Mouse (Mus musculus) CH12F3 (cell line): ENCODE results near the gene Rfx4.

Experiments used
- in situ Hi-C: fragments of 300-500 bp; cut with MboI; formaldehyde crosslinking; loops from 2 replicates; pipeline ENCODE4 v1.14.3; 2020; ENCODE audit warnings: low sequenced_read_pairs

Gene Rfx4

GRCm38 (mm10) chr10:84755786-84756203 is at the start of gene Rfx4:
Gene Rfx4, plus strand, starts transcription at chr10:84756062.
- in situ Hi-C loops: no loop called here

GRCm38 (mm10) chr10:84706543-84706942 is 49.3 kb upstream of the Rfx4 start:
- in situ Hi-C loops: no loop called here

- in situ Hi-C loops: no loop called here
These were observed 48.6 kb upstream of the Rfx4 start for GRCm38 (mm10) chr10:84707226-84707625.

GRCm38 (mm10) chr10:84707752-84708530 is 47.9 kb upstream of the Rfx4 start:
- in situ Hi-C loops: no loop called here

GRCm38 (mm10) chr10:84710192-84710591 is 45.7 kb upstream of the Rfx4 start:
- in situ Hi-C loops: no loop called here

- in situ Hi-C loops: no loop called here
These were observed 45.0 kb upstream of the Rfx4 start for GRCm38 (mm10) chr10:84710827-84711226.

- in situ Hi-C loops: no loop called here
These were observed 44.4 kb upstream of the Rfx4 start for GRCm38 (mm10) chr10:84711479-84711878.

GRCm38 (mm10) chr10:84711940-84712339 is 43.9 kb upstream of the Rfx4 start:
- in situ Hi-C loops: no loop called here

- in situ Hi-C loops: no loop called here
These were observed 43.3 kb upstream of the Rfx4 start for GRCm38 (mm10) chr10:84712532-84712931.

GRCm38 (mm10) chr10:84713043-84713442 is 42.8 kb upstream of the Rfx4 start:
- in situ Hi-C loops: no loop called here

- in situ Hi-C loops: no loop called here
These were observed 40.2 kb upstream of the Rfx4 start for GRCm38 (mm10) chr10:84715639-84716038.

GRCm38 (mm10) chr10:84716581-84716980 is 39.3 kb upstream of the Rfx4 start:
- in situ Hi-C loops: no loop called here

GRCm38 (mm10) chr10:84722711-84723110 is 33.2 kb upstream of the Rfx4 start:
- in situ Hi-C loops: no loop called here

- in situ Hi-C loops: no loop called here
These were observed 28.9 kb upstream of the Rfx4 start for GRCm38 (mm10) chr10:84727005-84727404.

- in situ Hi-C loops: no loop called here
These were observed 28.1 kb upstream of the Rfx4 start for GRCm38 (mm10) chr10:84727760-84728159.

GRCm38 (mm10) chr10:84730078-84730477 is 25.8 kb upstream of the Rfx4 start:
- in situ Hi-C loops: no loop called here

- in situ Hi-C loops: no loop called here
These were observed 24.9 kb upstream of the Rfx4 start for GRCm38 (mm10) chr10:84730956-84731355.

GRCm38 (mm10) chr10:84733511-84733910 is 22.4 kb upstream of the Rfx4 start:
- in situ Hi-C loops: no loop called here

- in situ Hi-C loops: no loop called here
These were observed 744 bp upstream of the Rfx4 start for GRCm38 (mm10) chr10:84754851-84755785.

- in situ Hi-C loops: no loop called here
These were observed 703 bp downstream of the Rfx4 start for GRCm38 (mm10) chr10:84756435-84757095.
